Mouse (Mus musculus): ENCODE measurements around the gene Sidt1. TPM values are rescaled to one million over a fixed set of nuclear protein-coding genes. Genes with fewer than 3 reads are reported as not detected.

Gene Sidt1
- polyA plus RNA-seq, 1 experiment from 2014 or later, result not detected

DNA sequence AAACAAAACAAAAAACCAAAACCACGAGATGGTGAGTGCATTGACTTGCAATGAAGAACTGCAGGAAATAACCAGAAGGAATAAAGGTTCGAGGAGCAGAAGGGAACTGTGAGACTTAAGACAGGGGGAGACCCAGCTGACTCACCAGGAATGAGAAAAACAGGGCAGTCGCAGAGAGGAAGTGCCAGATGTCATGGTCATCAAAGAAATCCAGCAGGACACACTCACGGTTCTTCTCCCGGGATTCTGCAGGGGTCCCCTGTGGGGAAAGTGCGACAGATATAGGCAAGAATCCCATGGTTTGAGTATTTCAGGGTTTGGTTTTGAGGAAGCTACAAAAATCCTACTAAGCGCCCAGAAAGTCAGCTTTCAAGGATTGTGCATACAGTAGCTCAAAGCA, 89.7 kb downstream of the Sidt1 start:
- Histone ChIP-seq H3K4me3 (no peak overlapping the region), H3K9me3 (no peaks in the 10 kb centered on the region), H3K36me3 (no peaks in the 10 kb centered on the region), H3K9ac (no peak overlapping the region), H3K27ac (replicated peaks) (no peak overlapping the region), H3K4me1 (peaks cover 14% of the 10 kb centered on the region), H3K4me2 (no peak overlapping the region), H3K27me3 (replicated peaks) (no peaks in the 10 kb centered on the region)
- whole genome bisulfite sequencing, result 59% methylated on average over 7 of the region's 7 CpGs
- no peak for ATAC-seq (ENCODE audit: extremely low read depth, insufficient number of reproducible peaks, low FRiP score, low TSS enrichment)

DNA sequence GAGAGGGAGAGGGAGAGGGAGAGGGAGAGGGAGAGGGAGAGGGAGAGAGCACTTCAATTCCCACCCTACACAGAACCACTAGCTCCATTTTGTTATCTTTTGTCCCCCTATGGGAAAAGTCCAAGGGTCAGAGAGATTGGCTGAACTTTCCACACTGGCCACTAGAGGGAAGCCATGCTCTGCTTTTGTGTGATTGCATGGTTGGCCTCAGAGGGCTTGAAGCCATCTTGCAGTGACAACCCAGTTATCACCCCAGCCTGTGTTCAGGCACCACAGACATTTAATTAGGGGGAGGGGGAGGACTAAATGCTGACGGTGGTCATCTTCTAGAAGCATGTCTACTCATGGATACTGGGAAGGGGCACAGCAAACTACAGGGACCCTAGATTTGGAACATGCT, 90.4 kb downstream of the Sidt1 start:
- H3K36me3 ChIP-seq, result no peaks in the 10 kb centered on the region
- H3K4me3 ChIP-seq, result no peak overlapping the region
- no peak overlapping the region for H3K27ac ChIP-seq (replicated peaks)
- H3K9me3 ChIP-seq, result no peaks in the 10 kb centered on the region
- H3K4me1 ChIP-seq, result peaks cover 19% of the 10 kb centered on the region
- H3K27me3 ChIP-seq (replicated peaks), result no peaks in the 10 kb centered on the region
- H3K9ac ChIP-seq, result no peak overlapping the region
- no peak for ATAC-seq (ENCODE audit: extremely low read depth, insufficient number of reproducible peaks, low FRiP score, low TSS enrichment)
- WGBS, result 5% methylated on average over 1 of the region's 1 CpGs
- no peak overlapping the region for H3K4me2 ChIP-seq

DNA sequence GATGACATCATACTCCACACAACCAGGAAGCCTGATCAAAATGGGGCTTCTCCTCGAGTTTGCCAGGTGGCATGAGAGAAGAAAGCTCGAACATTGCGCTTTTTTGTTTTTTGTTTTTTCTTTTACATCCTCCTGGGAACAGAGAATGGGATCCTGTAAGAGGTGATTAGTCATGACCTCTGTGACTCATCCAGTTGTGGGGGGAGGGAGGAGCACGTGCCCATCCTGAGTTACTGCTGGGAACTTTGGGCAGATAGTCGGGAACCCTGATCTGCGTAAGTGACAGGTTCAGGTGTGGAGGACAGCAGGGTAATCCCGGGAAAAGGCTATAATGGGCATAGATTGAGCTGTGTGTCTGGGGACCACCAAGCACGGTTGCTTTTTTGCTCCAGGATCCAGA, 92.6 kb downstream of the Sidt1 start:
- 55% methylated on average over 8 of the region's 8 CpGs for WGBS
- no peak for ATAC-seq (ENCODE audit: extremely low read depth, insufficient number of reproducible peaks, low FRiP score, low TSS enrichment)
- H3K27ac ChIP-seq (replicated peaks), result no peak overlapping the region
- no peaks in the 10 kb centered on the region for H3K9me3 ChIP-seq
- no peaks in the 10 kb centered on the region for H3K27me3 ChIP-seq (replicated peaks)
- H3K9ac ChIP-seq, result no peak overlapping the region
- H3K4me1 ChIP-seq, result peaks cover 19% of the 10 kb centered on the region
- no peak overlapping the region for H3K4me2 ChIP-seq
- H3K36me3 ChIP-seq, result no peaks in the 10 kb centered on the region
- no peak overlapping the region for H3K4me3 ChIP-seq

DNA sequence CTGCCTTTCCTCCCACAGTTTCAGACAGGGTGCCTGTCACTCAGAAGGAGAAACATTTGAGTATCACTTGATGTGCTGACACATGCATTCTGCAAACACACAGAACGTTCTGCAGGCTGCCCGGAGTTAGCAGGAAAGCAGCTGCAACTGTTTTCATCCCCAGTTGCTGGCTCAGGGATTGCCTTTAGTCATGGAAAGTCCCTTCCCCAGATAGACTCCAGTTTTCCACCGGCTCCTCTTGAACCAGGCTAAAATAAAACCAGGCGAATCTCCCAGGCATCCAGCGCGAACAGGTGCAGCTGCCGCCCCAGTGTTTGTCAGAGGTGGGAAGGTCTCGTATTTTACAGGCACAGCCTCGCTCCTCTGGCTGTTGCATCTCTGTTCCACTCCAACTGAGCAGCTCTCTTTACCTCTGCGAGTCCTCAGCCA, 94.1 kb downstream of the Sidt1 start:
- Histone ChIP-seq H3K36me3 (no peaks in the 10 kb centered on the region), H3K27ac (replicated peaks) (peak overlapping the region; percentile 58), H3K27me3 (replicated peaks) (no peaks in the 10 kb centered on the region), H3K9ac (peak overlapping the region; percentile 20; the same call in 1 of the 2 replicates), H3K4me2 (peak overlapping the region; percentile 59), H3K4me3 (peak overlapping the region; percentile 20; the same call in 1 of the 2 replicates), H3K9me3 (no peaks in the 10 kb centered on the region), H3K4me1 (peaks cover 19% of the 10 kb centered on the region)
- 25% methylated on average over 10 of the region's 10 CpGs for WGBS
- no peak for ATAC-seq (ENCODE audit: extremely low read depth, insufficient number of reproducible peaks, low FRiP score, low TSS enrichment)

DNA sequence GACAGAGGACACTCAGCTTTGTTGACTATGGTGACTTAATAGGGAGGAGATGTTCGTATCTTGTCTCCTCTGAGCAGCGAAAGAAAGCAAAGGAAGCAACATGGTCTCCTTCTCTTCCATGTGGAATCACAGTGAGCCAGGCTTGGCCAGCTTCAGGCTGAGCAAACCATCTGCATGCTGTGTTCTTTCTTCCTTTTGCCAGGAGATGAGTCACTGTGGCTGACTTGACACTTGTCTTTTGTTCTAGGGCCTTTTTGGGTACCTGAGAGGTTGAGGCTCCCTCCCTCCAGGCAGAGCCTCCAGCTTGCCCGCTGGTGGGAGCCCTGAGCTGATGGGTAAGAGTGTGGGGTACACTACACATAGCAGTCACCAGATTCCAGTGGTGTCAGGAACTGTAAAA, 95.2 kb downstream of the Sidt1 start:
- WGBS, result 70% methylated on average over 3 of the region's 3 CpGs
- Histone ChIP-seq H3K27me3 (replicated peaks) (no peaks in the 10 kb centered on the region), H3K9ac (no peak overlapping the region), H3K36me3 (no peaks in the 10 kb centered on the region), H3K27ac (replicated peaks) (no peak overlapping the region), H3K9me3 (no peaks in the 10 kb centered on the region), H3K4me3 (no peak overlapping the region), H3K4me2 (no peak overlapping the region), H3K4me1 (peaks cover 19% of the 10 kb centered on the region)
- no peak for ATAC-seq (ENCODE audit: extremely low read depth, insufficient number of reproducible peaks, low FRiP score, low TSS enrichment)

DNA sequence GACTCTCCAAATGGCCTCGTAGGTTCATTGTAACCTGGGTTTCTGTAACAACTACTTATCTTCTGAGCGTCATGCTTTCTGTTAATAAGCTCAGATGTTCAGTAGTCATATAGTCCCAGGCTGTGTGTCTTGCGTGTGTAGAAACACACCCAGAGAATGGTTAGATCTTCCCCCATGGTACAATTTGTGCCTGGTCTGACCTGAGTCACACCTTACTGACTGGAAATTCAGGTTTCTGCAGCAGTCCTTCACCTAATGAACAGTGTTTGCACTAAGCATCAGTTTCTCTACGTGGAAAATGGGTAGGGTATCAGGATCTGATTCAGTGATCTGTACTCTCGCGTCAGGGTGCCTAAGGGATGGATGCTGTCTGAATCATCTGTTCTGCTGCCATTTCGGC, 100.0 kb downstream of the Sidt1 start:
- WGBS, result 81% methylated on average over 7 of the region's 7 CpGs
- no peak overlapping the region for H3K27ac ChIP-seq (replicated peaks)

DNA sequence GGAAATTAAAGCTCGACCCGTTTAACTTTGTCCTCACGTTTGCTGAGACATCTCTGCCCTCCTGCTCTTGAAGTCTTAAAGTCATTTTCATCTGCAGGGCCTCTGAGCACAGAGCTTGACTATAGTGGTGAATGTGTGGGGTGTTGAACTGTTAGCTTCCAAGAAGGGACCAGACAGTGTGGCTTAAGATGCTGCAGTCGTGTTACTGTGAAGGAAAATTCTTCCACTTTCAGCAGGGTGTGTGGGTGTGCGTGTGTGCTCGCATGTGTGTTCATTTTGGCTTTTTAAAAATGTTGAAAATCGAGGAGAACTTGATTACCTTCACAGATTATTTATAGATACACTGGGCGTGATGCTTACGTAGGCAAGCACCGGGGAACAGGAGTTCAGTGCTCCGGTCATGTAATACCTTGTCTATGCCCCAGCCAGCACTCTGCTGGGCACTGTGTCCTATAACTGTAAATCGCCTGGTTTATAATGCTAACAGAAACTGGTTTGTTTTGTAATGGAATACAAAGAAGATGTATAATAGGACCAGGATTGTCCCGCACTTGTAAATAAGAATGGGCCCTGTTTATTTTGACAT, 106.2 kb downstream of the Sidt1 start:
- Histone ChIP-seq H3K4me1 (peaks cover 1% of the 10 kb centered on the region), H3K36me3 (0 out of 2 replicates have a peak, but pooled peaks cover 2% of the 10 kb centered on the region), H3K27ac (replicated peaks) (no peak overlapping the region), H3K9me3 (0 out of 2 replicates have a peak, but pooled peaks cover 3% of the 10 kb centered on the region), H3K27me3 (replicated peaks) (no peaks in the 10 kb centered on the region), H3K4me3 (no peak overlapping the region), H3K9ac (no peak overlapping the region), H3K4me2 (no peak overlapping the region)
- ATAC-seq (ENCODE audit: extremely low read depth, insufficient number of reproducible peaks, low FRiP score, low TSS enrichment), result no peak
- 79% methylated on average over 13 of the region's 13 CpGs for WGBS

More for the DNA sequence above, 100.0 kb downstream of the Sidt1 start:
- Histone ChIP-seq H3K27me3 (replicated peaks) (no peaks in the 10 kb centered on the region), H3K4me3 (no peak overlapping the region), H3K4me1 (peaks cover 2% of the 10 kb centered on the region), H3K9me3 (0 out of 2 replicates have a peak, but pooled peaks cover 3% of the 10 kb centered on the region), H3K4me2 (no peak overlapping the region), H3K36me3 (no peaks in the 10 kb centered on the region), H3K9ac (no peak overlapping the region)
- no peak for ATAC-seq (ENCODE audit: extremely low read depth, insufficient number of reproducible peaks, low FRiP score, low TSS enrichment)

DNA sequence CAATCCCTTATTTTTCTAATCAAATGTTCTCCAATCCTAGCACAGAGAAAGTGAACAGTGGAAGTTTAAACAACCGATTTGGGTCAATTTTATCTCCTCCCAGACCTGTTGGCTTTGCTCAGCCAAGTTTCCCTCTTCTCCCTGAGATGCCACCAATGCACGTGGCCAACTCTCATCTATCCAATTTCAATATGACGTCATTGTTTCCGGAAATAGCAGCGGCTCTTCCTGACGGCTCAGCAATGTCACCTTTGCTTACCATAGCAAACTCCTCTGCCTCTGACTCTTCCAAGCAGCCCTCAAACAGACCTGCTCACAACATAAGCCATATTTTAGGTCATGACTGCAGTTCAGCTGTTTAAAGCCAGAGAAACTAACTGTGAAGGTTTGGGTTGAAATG, 111.5 kb downstream of the Sidt1 start:
- ATAC-seq (ENCODE audit: extremely low read depth, insufficient number of reproducible peaks, low FRiP score, low TSS enrichment), result no peak
- Histone ChIP-seq H3K4me1 (peaks cover 20% of the 10 kb centered on the region), H3K27ac (replicated peaks) (peak overlapping the region; percentile 40; the same call in 1 of the 2 replicates), H3K36me3 (peaks cover 50% of the 10 kb centered on the region), H3K9me3 (no peaks in the 10 kb centered on the region), H3K27me3 (replicated peaks) (no peaks in the 10 kb centered on the region), H3K4me3 (no peak overlapping the region), H3K4me2 (no peak overlapping the region), H3K9ac (no peak overlapping the region)
- 43% methylated on average over 6 of the region's 6 CpGs for WGBS

DNA sequence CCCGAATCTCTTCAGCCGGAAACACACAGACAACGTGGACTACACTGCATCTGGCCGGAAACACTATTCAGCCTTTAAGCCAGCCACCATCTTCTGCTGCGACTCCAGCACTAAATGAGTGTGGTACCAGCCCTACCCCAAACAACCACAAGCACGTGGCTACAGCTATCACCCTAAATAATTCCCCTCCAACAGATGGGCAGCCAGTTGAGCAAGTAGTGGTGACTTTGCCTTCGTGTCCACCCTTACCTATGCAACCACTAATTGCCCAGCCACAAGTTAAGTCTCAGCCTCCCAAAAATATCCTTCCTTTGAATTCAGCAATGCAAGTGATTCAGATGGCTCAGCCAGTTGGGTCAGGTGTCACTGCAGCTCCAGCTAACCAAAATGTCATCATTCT, 116.6 kb downstream of the Sidt1 start:
- 94% methylated on average over 7 of the region's 7 CpGs for WGBS
- H3K4me1 ChIP-seq, result peaks cover 15% of the 10 kb centered on the region
- no peak for ATAC-seq (ENCODE audit: extremely low read depth, insufficient number of reproducible peaks, low FRiP score, low TSS enrichment)

DNA sequence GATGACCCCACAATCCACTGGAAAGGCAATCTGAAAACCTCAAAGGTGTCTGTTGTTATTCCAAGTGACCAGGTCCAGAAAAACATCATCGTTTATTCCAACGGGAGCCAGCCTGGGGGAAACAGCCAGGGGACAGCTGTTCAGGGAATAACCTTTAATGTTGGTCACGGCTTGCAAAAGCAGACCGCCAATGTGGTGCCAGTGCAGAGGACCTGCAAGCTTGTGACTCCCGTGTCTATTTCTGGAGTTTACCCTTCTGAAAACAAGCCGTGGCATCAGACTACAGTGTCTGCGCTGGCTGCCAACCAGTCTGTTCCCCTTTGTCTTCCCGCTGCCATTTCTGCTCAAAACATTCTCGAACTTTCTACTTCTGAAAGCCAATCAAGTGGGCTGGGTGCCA, 117.5 kb downstream of the Sidt1 start:
- 88% methylated on average over 9 of the region's 9 CpGs for WGBS
- H3K4me1 ChIP-seq, result peaks cover 9% of the 10 kb centered on the region
- no peak overlapping the region for H3K9ac ChIP-seq
- no peak overlapping the region for H3K4me3 ChIP-seq
- no peaks in the 10 kb centered on the region for H3K27me3 ChIP-seq (replicated peaks)
- no peak for ATAC-seq (ENCODE audit: extremely low read depth, insufficient number of reproducible peaks, low FRiP score, low TSS enrichment)
- H3K4me2 ChIP-seq, result no peak overlapping the region
- H3K27ac ChIP-seq (replicated peaks), result no peak overlapping the region
- H3K36me3 ChIP-seq, result peaks cover 97% of the 10 kb centered on the region
- no peaks in the 10 kb centered on the region for H3K9me3 ChIP-seq

More for the DNA sequence above, 116.6 kb downstream of the Sidt1 start:
- H3K27me3 ChIP-seq (replicated peaks), result no peaks in the 10 kb centered on the region
- no peak overlapping the region for H3K27ac ChIP-seq (replicated peaks)
- H3K4me2 ChIP-seq, result no peak overlapping the region
- H3K9ac ChIP-seq, result no peak overlapping the region
- H3K4me3 ChIP-seq, result no peak overlapping the region
- no peaks in the 10 kb centered on the region for H3K9me3 ChIP-seq
- H3K36me3 ChIP-seq, result peaks cover 96% of the 10 kb centered on the region

DNA sequence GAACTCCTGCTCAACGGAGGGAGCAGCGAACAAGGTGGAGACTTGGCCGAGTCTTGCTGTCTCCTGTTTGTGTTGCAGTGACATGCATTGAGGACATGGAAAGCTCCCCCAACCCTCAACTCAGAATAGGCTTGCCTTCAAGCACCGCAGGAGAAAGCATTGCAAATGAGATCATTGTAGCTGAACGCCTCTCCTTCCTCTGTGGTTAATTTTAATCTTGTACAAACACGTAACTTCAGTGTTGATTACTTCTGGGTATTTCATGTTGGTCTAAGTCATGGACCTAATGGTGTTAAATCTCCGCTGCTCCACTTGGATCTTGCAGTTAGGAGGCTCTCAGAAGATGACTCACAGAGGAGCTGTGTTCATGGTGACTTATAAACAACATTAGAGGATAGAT, 120.3 kb downstream of the Sidt1 start:
- Histone ChIP-seq H3K4me1 (peaks cover 9% of the 10 kb centered on the region), H3K9me3 (no peaks in the 10 kb centered on the region), H3K9ac (no peak overlapping the region), H3K27ac (replicated peaks) (no peak overlapping the region), H3K36me3 (peaks cover 97% of the 10 kb centered on the region), H3K27me3 (replicated peaks) (no peaks in the 10 kb centered on the region), H3K4me2 (no peak overlapping the region), H3K4me3 (no peak overlapping the region)
- 90% methylated on average over 7 of the region's 7 CpGs for WGBS
- no peak for ATAC-seq (ENCODE audit: extremely low read depth, insufficient number of reproducible peaks, low FRiP score, low TSS enrichment)

DNA sequence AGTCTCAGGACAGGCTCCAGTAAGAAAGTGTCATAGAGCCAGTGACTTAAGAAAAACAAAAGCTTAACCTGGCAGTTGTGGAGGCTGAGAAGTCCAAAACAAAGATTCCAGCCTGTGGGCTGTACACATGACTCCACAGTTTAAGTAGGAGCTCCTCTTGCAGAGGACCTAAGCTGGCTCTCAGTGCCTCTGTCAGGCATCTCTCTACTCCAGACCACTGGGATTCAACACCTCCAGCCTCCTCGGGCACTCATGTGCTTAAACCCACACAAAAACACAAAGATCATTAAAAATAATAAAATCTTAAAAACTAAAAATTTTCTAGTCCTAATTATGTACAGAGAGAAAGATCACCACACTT, 122.0 kb downstream of the Sidt1 start:
- Histone ChIP-seq H3K36me3 (peaks cover 96% of the 10 kb centered on the region), H3K27ac (replicated peaks) (no peak overlapping the region), H3K4me3 (no peak overlapping the region), H3K9ac (no peak overlapping the region), H3K4me2 (no peak overlapping the region), H3K9me3 (no peaks in the 10 kb centered on the region), H3K27me3 (replicated peaks) (no peaks in the 10 kb centered on the region), H3K4me1 (no peaks in the 10 kb centered on the region)
- 97% methylated on average over 1 of the region's 1 CpGs for WGBS
- no peak for ATAC-seq (ENCODE audit: extremely low read depth, insufficient number of reproducible peaks, low FRiP score, low TSS enrichment)

Data from heart, embryonic 13.5 days (tissue).